Mouse (Mus musculus) lung, postnatal 0 days (tissue): ENCODE results near the gene Dlgap4. TPM values are rescaled to one million over a fixed set of nuclear protein-coding genes. Genes with fewer than 3 reads are reported as not detected.

Experiments used
- ATAC-seq: fragments of 200-750 bp; cut with Nextera tagmentation; 2 replicates; pipeline ENCODE4 v1.8.0; 2017; ENCODE audit warnings: moderate library complexity
- DNase-seq: peaks from one replicate; pipeline ENCODE4 v3.0.0-alpha.2; 2016; ENCODE audit warnings: low spot score
- H3K27ac ChIP-seq: fragments of 300-500 bp; sonication (generic); 2 replicates; pipeline ENCODE4 v1.5.1; 2014; ENCODE audit warnings: antibody characterized with exemption, mild to moderate bottlenecking, low read length, mixed read lengths
- H3K27me3 ChIP-seq: fragments of 300-500 bp; sonication (generic); replicated peaks from 2 replicates; pipeline ENCODE4 v1.6.1; 2014; ENCODE audit warnings: low read length, mixed read lengths; ENCODE audit not compliant: insufficient read depth
- H3K36me3 ChIP-seq: fragments of 300-500 bp; sonication (generic); 2 replicates; pipeline ENCODE4 v1.6.1; 2014; ENCODE audit warnings: low read length, mixed read lengths; ENCODE audit not compliant: insufficient read depth
- H3K4me1 ChIP-seq: fragments of 300-500 bp; sonication (generic); 2 replicates; pipeline ENCODE4 v1.6.1; 2014; ENCODE audit warnings: antibody characterized with exemption, low read depth, low read length, mixed read lengths; ENCODE audit not compliant: insufficient read depth
- H3K4me2 ChIP-seq: fragments of 300-500 bp; sonication (generic); replicated peaks from 2 replicates; pipeline ENCODE4 v1.6.1; 2014; ENCODE audit warnings: low read depth, mild to moderate bottlenecking, low read length, moderate library complexity, mixed read lengths
- H3K4me3 ChIP-seq: fragments of 300-500 bp; sonication (generic); 2 replicates; pipeline ENCODE4 v1.5.1; 2014; ENCODE audit warnings: low read depth, low read length
- H3K9ac ChIP-seq: fragments of 300-500 bp; sonication (generic); replicated peaks from 2 replicates; pipeline ENCODE4 v1.6.1; 2014; ENCODE audit warnings: low read depth, mild to moderate bottlenecking
- H3K9me3 ChIP-seq: fragments of 300-500 bp; sonication (generic); 2 replicates; pipeline ENCODE4 v1.6.1; 2016; ENCODE audit warnings: low read length, mixed read lengths
- CTCF ChIP-seq: IDR thresholded peaks from 2 replicates; pipeline ENCODE4 v1.5.1; 2016; ENCODE audit warnings: antibody characterized with exemption, mild to moderate bottlenecking
- EP300 ChIP-seq: IDR thresholded peaks from 2 replicates; pipeline ENCODE4 v1.6.1; 2016; ENCODE audit warnings: antibody characterized with exemption, mild to moderate bottlenecking, control low read depth
- WGBS: fragments of 180-500 bp; shearing (Covaris S2); extraction: QIAGEN DNeasy Blood & Tissue Kit; methylation state at CpG from one replicate; pipeline ENCODE4 v1.1.7; 2014; 5-methylcytosine and 5-hydroxymethylcytosine counted together
- polyA plus RNA-seq: library from polyadenylated mRNA; unstranded; fragments of >200 nt; fragmentation: Nextera tagmentation; extraction: Ambion mirVana; gene quantifications from 2 replicates; pipeline ENCODE4 v1.2.1, GENCODE M21; 2015

Dlgap4 gene
- polyA plus RNA-seq, 1 experiment from 2014 or later = 74.0 TPM

DNA sequence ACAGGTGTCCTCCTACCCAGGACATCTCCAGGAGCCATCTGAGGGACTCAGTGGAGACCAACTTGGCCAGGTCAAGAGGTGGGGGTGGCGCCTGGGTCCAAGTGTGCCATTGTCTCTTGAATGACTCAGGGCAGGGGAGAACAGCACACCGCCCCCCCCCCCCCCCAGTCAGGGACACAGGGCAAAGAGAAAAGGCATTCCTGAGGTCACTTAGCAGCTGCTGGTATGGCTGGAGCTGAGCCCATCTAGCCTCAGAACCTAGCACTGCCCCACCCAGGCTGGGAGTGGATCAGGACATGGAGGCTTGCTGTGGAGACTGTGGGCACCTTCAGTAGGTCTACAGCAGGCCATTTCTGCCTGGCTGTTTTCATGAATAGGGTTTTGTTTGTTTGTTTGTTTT, 9.7 kb downstream of the Dlgap4 start:
- 86% methylated on average over 2 of the region's 2 CpGs for WGBS
- Histone ChIP-seq H3K9ac (no peak overlapping the region), H3K36me3 (no peaks in the 10 kb centered on the region), H3K27ac (no peak overlapping the region), H3K4me2 (no peak overlapping the region), H3K27me3 (no peaks in the 10 kb centered on the region), H3K9me3 (no peaks in the 10 kb centered on the region), H3K4me3 (no peak overlapping the region), H3K4me1 (no peaks in the 10 kb centered on the region)
- TF ChIP-seq EP300 (no peak), CTCF (no peak)
- DNase-seq = no peak
- ATAC-seq = no peak

DNA sequence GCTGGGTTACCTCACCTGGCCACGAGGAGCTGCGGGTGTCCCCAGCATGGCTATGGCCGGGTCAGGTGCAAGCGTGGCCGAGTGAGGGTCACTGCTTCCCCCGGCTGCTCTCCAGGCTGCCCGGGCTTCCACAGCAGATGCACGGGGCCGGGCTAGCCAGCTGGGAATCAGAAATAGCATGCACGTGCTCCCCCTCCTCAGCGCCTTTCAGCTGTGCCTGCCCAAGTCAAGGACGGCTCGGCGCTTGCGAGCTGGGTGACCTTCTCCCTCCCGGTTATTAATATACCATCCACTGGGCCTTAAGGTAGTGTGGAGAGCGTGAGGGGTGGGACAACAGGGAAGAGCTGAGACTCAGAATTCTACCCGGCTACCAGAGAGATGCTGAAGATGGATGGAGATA, 11.8 kb downstream of the Dlgap4 start:
- Histone ChIP-seq H3K4me2 (no peak overlapping the region), H3K9ac (no peak overlapping the region), H3K27ac (no peak overlapping the region), H3K36me3 (no peaks in the 10 kb centered on the region), H3K27me3 (no peaks in the 10 kb centered on the region), H3K9me3 (no peaks in the 10 kb centered on the region), H3K4me1 (no peaks in the 10 kb centered on the region), H3K4me3 (no peak overlapping the region)
- DNase-seq (no peak), ATAC-seq (no peak)
- TF ChIP-seq CTCF (no peak), EP300 (no peak)
- 74% methylated on average over 18 of the region's 18 CpGs for WGBS

DNA sequence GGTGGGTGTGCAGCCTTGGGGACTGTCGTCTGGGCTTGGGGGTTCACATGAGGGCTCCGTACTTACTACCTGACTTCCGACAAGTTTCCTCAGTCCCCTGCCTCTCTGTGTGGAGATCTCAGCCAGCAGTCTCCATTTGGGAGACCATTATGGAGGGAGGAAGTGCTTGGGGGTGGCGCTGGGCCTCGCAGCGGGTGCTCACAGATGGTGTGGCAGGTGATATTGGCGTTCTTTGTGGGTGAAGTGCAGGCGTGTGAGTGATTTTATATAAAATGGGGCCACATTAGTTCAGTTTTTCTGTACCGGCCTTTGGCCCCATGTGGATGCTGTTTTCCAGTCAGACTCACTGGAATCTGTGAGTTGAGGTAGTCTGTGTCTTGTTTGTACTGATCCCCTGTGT, 12.6 kb downstream of the Dlgap4 start:
- no peak overlapping the region for H3K4me3 ChIP-seq
- H3K9ac ChIP-seq = no peak overlapping the region
- no peak for ATAC-seq
- no peaks in the 10 kb centered on the region for H3K36me3 ChIP-seq
- no peak overlapping the region for H3K27ac ChIP-seq
- WGBS = 79% methylated on average over 9 of the region's 9 CpGs
- no peaks in the 10 kb centered on the region for H3K27me3 ChIP-seq
- no peak overlapping the region for H3K4me2 ChIP-seq
- TF ChIP-seq EP300 = no peak
- TF ChIP-seq CTCF = no peak
- no peak for DNase-seq
- no peaks in the 10 kb centered on the region for H3K9me3 ChIP-seq
- H3K4me1 ChIP-seq = no peaks in the 10 kb centered on the region

DNA sequence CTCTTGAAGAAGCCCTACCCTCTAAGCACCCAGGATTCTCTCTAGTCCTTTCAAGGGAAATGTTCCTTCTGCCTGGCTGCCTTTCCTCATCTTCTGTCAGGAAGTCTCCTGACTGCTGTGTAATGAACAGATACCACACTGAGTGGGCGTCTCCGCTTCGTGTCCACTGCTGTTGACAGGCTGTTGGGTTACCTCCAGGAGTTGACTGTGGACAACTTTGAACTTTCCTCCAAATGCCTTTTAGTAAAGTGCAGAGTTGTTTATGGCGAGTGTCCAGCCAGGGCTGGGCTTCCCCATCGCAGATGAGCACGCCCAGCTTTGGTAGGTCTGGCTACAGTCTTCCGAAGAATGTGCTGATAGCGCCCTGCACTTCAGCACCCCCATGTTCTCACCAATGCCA, 13.0 kb downstream of the Dlgap4 start:
- H3K27me3 ChIP-seq = no peaks in the 10 kb centered on the region
- H3K9ac ChIP-seq = no peak overlapping the region
- no peak for TF ChIP-seq EP300
- TF ChIP-seq CTCF = no peak
- no peaks in the 10 kb centered on the region for H3K4me1 ChIP-seq
- H3K36me3 ChIP-seq = no peaks in the 10 kb centered on the region
- 60% methylated on average over 8 of the region's 8 CpGs for WGBS
- peak; percentile 54 for ATAC-seq
- no peaks in the 10 kb centered on the region for H3K9me3 ChIP-seq
- no peak overlapping the region for H3K4me2 ChIP-seq
- no peak overlapping the region for H3K27ac ChIP-seq
- no peak overlapping the region for H3K4me3 ChIP-seq
- peak; percentile 46 for DNase-seq

DNA sequence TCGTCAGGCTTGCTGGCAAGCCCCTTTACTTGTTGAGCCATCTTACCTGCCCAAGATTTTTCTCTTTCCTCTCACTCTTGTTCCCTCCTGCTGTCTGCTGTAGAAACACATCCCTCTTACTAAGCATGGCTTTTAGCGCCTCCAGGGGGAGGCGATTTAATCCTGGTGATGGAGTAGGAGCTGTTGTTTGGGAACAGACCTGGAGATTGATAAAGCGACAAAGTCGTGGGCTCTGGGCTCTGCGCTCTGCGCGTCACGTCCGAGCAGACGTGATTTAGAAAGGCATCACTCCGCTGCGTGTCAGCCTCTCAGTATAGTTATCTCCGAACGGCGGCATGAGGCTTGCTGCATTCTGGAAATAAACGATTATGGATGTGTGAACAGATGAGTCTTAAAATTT, 14.4 kb downstream of the Dlgap4 start:
- no peak for ATAC-seq
- no peaks in the 10 kb centered on the region for H3K9me3 ChIP-seq
- H3K27me3 ChIP-seq = no peaks in the 10 kb centered on the region
- no peak for DNase-seq
- H3K4me2 ChIP-seq = no peak overlapping the region
- no peaks in the 10 kb centered on the region for H3K4me1 ChIP-seq
- H3K27ac ChIP-seq = no peak overlapping the region
- H3K36me3 ChIP-seq = no peaks in the 10 kb centered on the region
- TF ChIP-seq EP300 = no peak
- H3K9ac ChIP-seq = no peak overlapping the region
- 24% methylated on average over 17 of the region's 17 CpGs for WGBS
- no peak overlapping the region for H3K4me3 ChIP-seq

DNA sequence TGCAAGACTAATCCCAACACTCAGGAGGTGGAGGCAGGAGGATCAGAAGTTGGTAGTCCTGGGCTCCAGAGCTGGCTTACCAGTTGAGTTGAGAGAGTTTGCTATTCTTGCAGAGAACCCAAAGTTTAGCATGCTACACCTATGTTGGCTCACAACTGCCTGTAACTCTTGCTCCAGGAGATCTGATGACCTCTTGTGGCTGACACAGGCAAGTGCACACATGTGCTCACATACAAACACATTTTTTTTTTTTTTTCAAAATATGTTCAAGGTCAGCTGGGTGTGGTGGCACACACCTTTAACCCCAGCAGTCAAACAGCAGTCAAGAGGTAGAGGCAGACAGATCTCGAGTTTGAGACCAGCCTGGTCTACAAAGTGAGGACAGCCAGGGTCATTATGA, 16.8 kb downstream of the Dlgap4 start:
- H3K36me3 ChIP-seq = no peaks in the 10 kb centered on the region
- 70% methylated on average over 1 of the region's 1 CpGs for WGBS
- no peak for DNase-seq

DNA sequence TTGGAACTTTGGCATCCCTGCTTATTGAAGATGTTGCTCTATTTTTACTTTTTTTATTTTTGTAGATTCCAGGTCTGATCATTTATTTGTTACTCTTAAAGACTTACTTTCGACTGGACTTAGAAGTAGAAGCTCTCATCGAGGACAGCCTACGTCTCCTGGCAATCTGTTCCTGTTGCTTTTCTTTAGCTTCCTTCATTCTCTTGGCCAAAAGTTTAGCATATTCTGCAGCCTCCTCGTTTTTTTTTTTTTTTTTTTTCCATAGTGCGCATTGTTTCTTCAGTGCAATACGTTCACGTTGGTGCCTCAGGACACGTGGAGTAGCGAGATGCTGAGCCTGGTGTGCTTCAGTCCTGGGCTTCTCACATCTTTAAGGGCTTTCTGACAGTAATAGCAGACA, 19.2 kb downstream of the Dlgap4 start:
- no peaks in the 10 kb centered on the region for H3K4me1 ChIP-seq
- no peak overlapping the region for H3K27ac ChIP-seq
- H3K9ac ChIP-seq = no peak overlapping the region
- no peak overlapping the region for H3K4me3 ChIP-seq
- 82% methylated on average over 9 of the region's 9 CpGs for WGBS
- H3K36me3 ChIP-seq = no peaks in the 10 kb centered on the region
- no peak for TF ChIP-seq EP300
- TF ChIP-seq CTCF = no peak
- H3K27me3 ChIP-seq = no peaks in the 10 kb centered on the region
- no peak overlapping the region for H3K4me2 ChIP-seq
- no peak for DNase-seq
- ATAC-seq = no peak
- no peaks in the 10 kb centered on the region for H3K9me3 ChIP-seq

More for the DNA sequence above, 16.8 kb downstream of the Dlgap4 start:
- H3K4me3 ChIP-seq = no peak overlapping the region
- no peaks in the 10 kb centered on the region for H3K27me3 ChIP-seq
- H3K4me2 ChIP-seq = no peak overlapping the region
- no peak overlapping the region for H3K27ac ChIP-seq
- TF ChIP-seq CTCF (peak; percentile 16; the same call in 1 of the 2 replicates), EP300 (no peak)
- H3K9ac ChIP-seq = no peak overlapping the region
- no peaks in the 10 kb centered on the region for H3K4me1 ChIP-seq
- ATAC-seq = no peak
- no peaks in the 10 kb centered on the region for H3K9me3 ChIP-seq
